Mouse (Mus musculus): ENCODE data around the gene Crybg1.

GRCm38 (mm10) chr10:44124400-44124933, 24.2 kb downstream of the Crybg1 start:
- TF ChIP-seq CTCF (IDR thresholded peaks at IDR 0.05; ENCODE audit: extremely low read depth, insufficient read length, insufficient replicate concordance, low read depth, low read length) (no peak), POLR2A (IDR thresholded peaks at IDR 0.05; ENCODE audit: low read depth, low read length) (no peak)

All from small intestine, adult 2 months (tissue).